Mouse (Mus musculus): ENCODE data around the gene Lgsn.

DNA sequence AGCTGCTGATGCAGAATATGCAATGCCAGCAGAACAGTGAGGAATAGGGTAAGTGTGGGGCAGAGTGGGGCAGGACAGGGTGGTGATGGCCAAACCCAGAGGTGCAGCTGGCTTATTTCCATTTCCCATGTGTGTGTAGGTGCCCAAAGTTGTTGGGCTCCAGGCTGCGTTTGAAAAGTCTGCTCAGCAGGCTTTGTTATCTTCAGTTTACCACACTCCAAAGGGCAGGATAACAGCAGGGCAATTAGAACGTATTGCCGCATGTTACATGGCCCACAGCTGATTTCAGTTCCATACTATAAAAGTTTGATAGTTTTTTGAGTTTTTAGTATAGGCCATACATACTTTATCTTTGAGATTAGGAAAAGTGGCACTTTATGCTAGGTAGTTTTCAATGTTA, 37.8 kb upstream of the Lgsn start:
- TF ChIP-seq POLR2A (IDR thresholded peaks at IDR 0.05; ENCODE audit: low read depth, low read length) = no peak
- TF ChIP-seq CTCF (conservative IDR thresholded peaks at IDR 0.05; ENCODE audit: insufficient read depth, insufficient read length, low read depth, low read length) = no peak
